Mouse (Mus musculus) Patski (cell line): ENCODE measurements around the gene Cpeb4. TPM values are rescaled to one million over a fixed set of nuclear protein-coding genes. Genes with fewer than 3 reads are reported as not detected.
A peak's percentile ranks its signal among the peaks of the same experiment; 100 is the strongest.

ENCODE experiments used
- ATAC-seq: fragments of 100-300 bp; one replicate; pipeline ENCODE4 v1.8.0; 2021
- CTCF ChIA-PET: fragments of 350-600 bp; sonication (Branson Sonifier 250); formaldehyde crosslinking; loops from one replicate; lab custom pipeline; 2022; ENCODE audit warnings: inconsistent platforms; lab: Charles Lee
- POLR2A ChIA-PET: fragments of 350-600 bp; sonication (Branson Sonifier 250); formaldehyde crosslinking; loops from one replicate; lab custom pipeline; 2022; ENCODE audit warnings: antibody characterized with exemption, inconsistent platforms; lab: Charles Lee
- DNase-seq: peaks from one replicate; pipeline ENCODE4 v3.0.0-alpha.2; 2011; ENCODE audit warnings: low read depth, low spot score
- H3K27me3 ChIP-seq: fragments of 371-371 bp; one replicate; pipeline ENCODE4 v1.5.1; 2021
- CTCF ChIP-seq: fragments of 100-300 bp; IDR thresholded peaks from one replicate; pipeline ENCODE4 v1.5.1; 2021
- in situ Hi-C: fragments of 300-500 bp; cut with MboI; formaldehyde crosslinking; loops from 3 replicates; pipeline ENCODE4 v1.11.1; 2018; ENCODE audit warnings: low pct_unique_long_range_greater_than_20kb, mixed read lengths
- polyA plus RNA-seq: library from polyadenylated mRNA; unstranded; gene quantifications from one replicate; pipeline ENCODE4 v1.2.3, GENCODE M21; 2021

The Cpeb4 gene
- polyA plus RNA-seq, 1 experiment from 2014 or later: 35.0 TPM

DNA sequence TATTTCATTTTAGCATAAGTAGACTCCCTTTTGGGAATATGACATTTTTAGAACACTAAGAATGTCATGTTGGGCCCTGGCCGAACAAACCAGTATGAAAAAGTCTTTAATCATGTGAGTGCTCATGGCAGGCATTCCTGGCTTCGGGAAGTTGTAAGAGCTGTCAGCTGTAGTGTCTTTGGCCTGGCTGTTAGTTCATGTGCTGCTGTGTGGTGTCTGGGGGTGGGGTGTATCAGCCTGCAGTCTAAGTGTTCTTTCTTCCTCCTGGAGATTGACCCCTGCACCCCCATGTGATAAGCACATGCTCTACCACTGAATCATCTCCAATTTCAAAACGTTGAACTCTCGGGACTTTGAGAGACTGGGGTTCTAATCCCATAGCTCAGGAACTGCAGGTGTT lies 63.6 kb downstream of the Cpeb4 start:
- ATAC-seq (no peak), DNase-seq (no peak)
- ChIA-PET CTCF (interaction anchor here (1.0 kb wide), 1 partner anchor 38 kb away, joined by 3 read pairs; no protein-coding TSS in a partner anchor), POLR2A (interaction anchor here (1.0 kb wide), 1 partner anchor 63 kb away, joined by 3 read pairs; no protein-coding TSS in a partner anchor)
- no peaks in the 10 kb centered on the region for H3K27me3 ChIP-seq
- TF ChIP-seq CTCF: no peak
- in situ Hi-C loops: no loop called here

DNA sequence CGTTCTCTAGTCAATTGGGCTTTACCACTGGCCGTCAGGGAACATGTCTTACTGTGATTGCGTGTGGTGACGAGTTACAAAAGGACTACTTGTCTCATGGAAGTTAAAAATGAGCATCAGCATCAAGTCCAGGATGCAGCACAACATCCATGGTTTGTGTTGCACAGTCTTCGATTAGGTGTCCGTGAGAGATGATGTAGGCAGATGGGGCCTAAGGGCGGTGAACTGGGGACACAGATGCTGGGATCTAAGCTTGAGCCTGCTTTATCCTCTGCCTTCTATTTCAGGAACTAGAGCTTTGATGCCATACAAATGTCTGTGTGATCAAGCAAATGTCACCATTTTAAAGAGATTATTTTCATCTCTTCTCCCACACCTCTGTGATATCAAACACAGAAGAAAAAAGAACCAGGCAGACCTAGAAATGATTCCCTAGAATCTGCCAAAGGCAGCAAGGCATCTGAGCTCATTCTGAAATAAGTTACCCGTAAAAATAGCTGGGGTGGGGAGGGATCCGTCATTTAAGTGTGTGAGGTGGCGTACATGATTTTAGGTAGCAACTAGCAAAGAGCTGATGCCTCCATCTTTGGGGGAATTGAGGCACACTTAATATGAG lies 65.0 kb downstream of the Cpeb4 start:
- ATAC-seq (no peak), DNase-seq (no peak)
- in situ Hi-C loops: no loop called here
- no peaks in the 10 kb centered on the region for H3K27me3 ChIP-seq
- no peak for TF ChIP-seq CTCF
- ChIA-PET CTCF (no interaction called here), POLR2A (no interaction called here)

DNA sequence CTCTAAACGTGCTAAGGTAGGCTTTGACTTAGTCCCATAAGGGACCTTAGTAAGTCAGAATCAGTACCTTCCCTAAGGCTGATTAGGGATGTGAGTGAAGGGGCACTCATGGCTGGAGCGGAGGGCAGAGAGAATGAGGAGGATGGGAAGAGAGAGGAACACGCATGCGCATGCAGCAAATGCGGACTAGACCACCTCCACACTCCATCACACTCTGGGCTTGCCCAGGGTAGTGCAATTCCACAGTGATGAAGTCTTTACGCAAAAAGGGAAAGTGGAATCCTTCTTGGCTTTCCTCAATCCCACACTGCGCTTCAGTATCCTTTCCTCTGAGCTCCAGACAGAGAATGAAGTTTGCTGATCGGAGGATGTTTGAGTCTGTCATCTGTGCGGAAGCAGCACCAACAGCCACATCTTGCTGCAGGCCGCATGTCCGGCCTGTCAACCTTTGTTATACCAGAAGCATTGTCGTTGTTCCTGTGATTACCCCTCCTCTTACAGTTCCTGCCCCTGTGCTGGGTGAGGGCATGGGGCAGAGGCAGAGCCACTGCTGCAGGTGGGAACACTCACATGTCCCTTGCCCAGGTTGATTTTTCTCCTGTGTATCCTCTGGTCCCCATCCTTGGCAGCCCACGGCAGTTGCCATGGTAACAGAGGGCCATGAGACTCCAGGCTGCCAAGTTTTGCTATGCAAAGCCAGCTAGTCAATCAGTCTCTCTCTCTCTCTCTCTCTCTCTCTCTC lies 69.1 kb downstream of the Cpeb4 start:
- DNase-seq: no peak
- TF ChIP-seq CTCF: no peak

DNA sequence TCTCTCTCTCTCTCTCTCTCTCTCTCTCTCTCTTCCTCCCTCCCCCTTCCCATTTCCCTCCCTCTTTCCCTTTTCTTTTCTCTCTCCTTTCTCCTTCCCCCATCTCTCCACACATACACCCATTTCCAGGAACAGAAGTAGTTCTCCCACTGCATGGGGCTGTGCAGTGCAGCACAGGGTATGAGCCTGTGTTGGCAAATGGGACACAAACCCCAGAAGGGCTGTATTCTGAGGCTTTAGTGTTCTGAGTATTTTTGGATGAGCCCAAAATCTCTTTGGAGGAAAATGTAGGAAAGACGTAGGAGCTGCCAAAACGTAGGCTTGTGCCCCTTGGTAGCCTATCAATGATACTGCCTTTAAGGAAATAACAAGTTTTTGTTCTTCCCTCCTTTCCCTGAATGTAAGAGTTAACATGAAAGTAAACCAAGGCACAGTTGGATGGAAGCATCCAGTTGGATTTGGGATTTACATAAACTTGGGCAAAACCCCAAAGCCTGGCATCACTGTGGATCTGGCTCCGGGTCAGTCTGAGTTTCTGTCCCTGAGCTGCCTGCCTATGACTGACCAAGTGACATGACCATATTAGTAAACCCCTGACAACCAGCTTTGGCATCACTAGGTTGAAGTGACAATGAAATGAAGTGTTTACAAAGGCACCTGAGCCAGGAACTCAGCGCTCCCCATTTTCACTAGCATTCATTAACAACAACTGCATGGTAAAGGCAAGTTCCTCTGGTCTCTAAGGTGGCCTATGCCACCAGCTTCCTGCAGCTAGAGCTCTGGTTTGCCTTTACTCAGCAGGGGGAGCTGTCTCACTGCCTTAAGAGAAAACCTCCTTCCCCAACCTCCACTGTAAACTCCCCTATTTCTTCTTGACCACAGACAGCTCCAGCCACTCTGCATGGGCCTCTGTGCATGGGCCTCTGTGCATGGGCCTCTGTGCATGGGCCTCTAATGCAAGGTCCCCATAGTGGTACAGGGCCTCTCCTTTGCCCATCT lies 69.9 kb downstream of the Cpeb4 start:
- TF ChIP-seq CTCF: peak; percentile 49
- ATAC-seq (peak; percentile 47), DNase-seq (no peak)
- ChIA-PET CTCF (interaction anchor here (1.2 kb wide), 1 partner anchor 22 kb away, joined by 3 read pairs; no protein-coding TSS in a partner anchor), POLR2A (no interaction called here)
- in situ Hi-C loops: no loop called here
- no peaks in the 10 kb centered on the region for H3K27me3 ChIP-seq

More for the DNA sequence above, 69.1 kb downstream of the Cpeb4 start:
- in situ Hi-C loops: no loop called here
- ChIA-PET POLR2A (no interaction called here), CTCF (no interaction called here)
- ATAC-seq: no peak
- no peaks in the 10 kb centered on the region for H3K27me3 ChIP-seq

DNA sequence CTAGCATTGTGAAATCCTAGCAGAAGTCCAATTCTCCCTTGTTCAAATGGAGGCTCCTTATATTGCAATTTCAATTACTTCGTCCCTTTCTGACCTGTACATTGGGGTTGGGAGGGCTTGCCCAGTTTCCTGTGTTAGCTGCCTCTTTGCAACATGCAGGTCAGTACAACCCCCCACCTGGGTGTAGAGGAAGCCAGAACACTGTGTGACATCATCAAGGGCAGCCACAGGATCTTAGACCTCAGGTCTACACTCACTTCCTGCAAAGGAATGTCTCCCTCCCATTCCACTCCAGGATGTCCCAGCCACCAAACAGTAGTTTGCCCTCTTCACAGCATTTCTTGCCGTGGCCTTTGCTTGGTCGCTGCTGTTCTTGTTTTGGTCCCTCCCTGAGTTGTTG lies 73.5 kb downstream of the Cpeb4 start:
- in situ Hi-C loops: loop anchor here (5.0 kb wide), 1 partner anchor 273 kb away; the partner anchor contains the start of gene Bod1
- ATAC-seq (no peak), DNase-seq (no peak)
- CTCF ChIA-PET: interaction anchor here (1.6 to 1.8 kb wide), 2 partner anchors 13 to 268 kb away, joined by 3 to 5 read pairs; no protein-coding TSS in a partner anchor
- H3K27me3 ChIP-seq: no peaks in the 10 kb centered on the region
- TF ChIP-seq CTCF: no peak
- POLR2A ChIA-PET: no interaction called here

DNA sequence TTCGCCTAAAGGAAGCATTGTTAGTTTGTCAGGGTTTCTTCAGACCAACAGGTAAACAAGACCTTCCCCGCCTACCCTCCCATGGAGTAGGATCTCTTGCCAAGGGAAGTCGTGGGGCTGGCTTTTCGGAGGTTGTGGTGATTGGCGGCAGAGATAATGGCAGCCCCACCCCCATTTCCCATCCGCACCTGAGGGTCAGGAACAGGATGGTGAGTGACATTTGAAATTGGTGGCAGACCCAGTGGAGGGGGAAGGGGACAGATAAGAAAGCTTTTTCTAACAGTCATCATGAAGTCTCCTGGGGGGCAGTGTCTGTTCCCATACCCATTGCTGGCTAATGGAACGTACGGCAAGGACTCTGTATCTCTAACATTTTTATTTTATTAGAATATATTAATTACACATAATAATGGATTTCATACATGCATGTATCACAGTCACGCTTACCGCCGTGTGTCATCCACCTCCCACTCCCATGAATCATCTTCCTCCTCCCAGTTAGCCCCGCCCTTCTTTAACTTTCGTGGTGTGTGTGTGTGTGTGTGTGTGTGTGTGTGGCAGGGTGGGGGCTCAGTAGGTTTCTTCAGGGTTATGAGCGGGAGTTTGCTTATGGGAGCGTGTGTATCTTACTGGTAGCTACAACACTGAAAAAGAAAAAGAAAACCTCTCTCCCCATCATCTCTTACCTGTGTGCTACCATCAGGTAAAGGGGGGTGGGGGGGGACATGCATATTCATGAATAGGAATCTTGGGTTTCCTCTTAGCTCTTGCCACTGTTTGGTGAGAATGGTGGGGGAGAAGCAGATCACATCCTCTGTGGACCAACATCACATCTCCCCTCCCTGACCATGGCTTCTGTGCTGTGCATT lies 76.7 kb downstream of the Cpeb4 start:
- CTCF ChIA-PET: interaction anchor here (0.8 to 4.2 kb wide), 15 partner anchors 14 to 275 kb away, joined by 3 to 43 read pairs (median 4); partner anchors contain the start of gene Cpeb4
- POLR2A ChIA-PET: interaction anchor here (0.6 to 0.8 kb wide), 2 partner anchors 22 to 78 kb away, joined by 3 read pairs; no protein-coding TSS in a partner anchor
- no peak for DNase-seq
- no peak for TF ChIP-seq CTCF
- ATAC-seq: no peak
- in situ Hi-C loops: loop anchor here (5.0 kb wide), 1 partner anchor 276 kb away; the partner anchor contains the start of gene Bod1
- H3K27me3 ChIP-seq: no peaks in the 10 kb centered on the region

DNA sequence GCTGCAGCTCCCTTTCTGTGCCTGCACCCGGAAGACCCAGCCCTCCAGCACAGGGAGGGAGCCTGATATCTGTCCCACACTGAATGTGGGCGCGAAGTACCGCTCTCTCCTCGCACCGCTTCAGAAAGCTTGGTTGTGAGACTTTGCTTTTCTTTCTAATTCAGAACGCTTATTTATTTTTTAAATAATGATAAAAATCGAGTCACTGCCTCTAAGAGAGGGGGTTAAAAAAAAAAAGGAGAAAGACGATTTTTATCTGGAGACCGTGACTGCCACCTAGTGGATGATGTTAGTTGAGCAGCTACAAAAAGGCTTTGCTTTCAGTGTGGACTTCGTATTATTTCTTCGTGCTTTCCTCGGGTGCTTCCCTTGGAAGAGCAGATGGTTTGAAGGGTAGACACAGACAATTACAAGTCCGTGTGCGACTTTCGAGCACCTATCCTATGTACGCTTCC lies 77.3 kb downstream of the Cpeb4 start:
- H3K27me3 ChIP-seq: no peaks in the 10 kb centered on the region
- in situ Hi-C loops: loop anchor here (5.0 kb wide), 1 partner anchor 277 kb away; the partner anchor contains the start of gene Bod1
- CTCF ChIA-PET: interaction anchor here (0.8 to 4.2 kb wide), 15 partner anchors 14 to 275 kb away, joined by 3 to 43 read pairs (median 4); partner anchors contain the start of gene Cpeb4

DNA sequence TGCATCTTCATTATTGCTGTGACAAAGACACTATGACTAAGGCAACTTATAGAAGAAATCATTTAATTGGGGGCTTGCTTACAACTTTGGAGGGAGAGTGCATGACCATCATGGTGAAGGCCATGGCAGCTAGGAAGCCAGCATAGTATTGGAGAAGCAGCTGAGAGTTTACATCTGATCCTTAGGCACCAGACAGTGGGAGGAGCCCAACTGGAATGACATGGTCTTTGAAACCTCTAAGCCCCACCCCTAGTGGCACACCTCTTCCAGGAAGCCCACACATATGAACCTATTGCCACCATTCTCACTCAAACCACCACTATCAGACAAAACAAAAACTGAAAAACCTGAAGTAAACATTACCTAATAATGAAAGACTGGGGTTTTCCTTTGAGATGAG lies 88.1 kb downstream of the Cpeb4 start:
- H3K27me3 ChIP-seq: no peaks in the 10 kb centered on the region
- ChIA-PET CTCF (interaction anchor here (1.1 kb wide), 1 partner anchor 202 kb away, joined by 3 read pairs; no protein-coding TSS in a partner anchor), POLR2A (no interaction called here)
- in situ Hi-C loops: loop anchor here (25.0 kb wide), 1 partner anchor 698 kb away; no protein-coding TSS in a partner anchor
- no peak for TF ChIP-seq CTCF
- ATAC-seq (no peak), DNase-seq (no peak)

More for the DNA sequence above, 77.3 kb downstream of the Cpeb4 start:
- ATAC-seq (no peak), DNase-seq (no peak)
- POLR2A ChIA-PET: interaction anchor here (0.6 to 0.8 kb wide), 3 partner anchors 23 to 190 kb away, joined by 3 read pairs; no protein-coding TSS in a partner anchor
- peak; percentile 70 for TF ChIP-seq CTCF
